In genomic region chr2:68365504-68365903, GRCm38 (mm10) we compare ENCODE assay signal across 9 mouse cellular contexts.
A peak's percentile ranks its signal among the peaks of the same experiment; 100 is the strongest.
DNase-seq lines count a peak whose midpoint lies in the region; ATAC-seq lines count a peak whose summit lies in the region.
"Had no signal": no experiment of that assay in that cellular context is flagged by ENCODE, and none has a peak within 500 bp of the region (broad histone marks: within the 10 kb centered on the region; RNA-seq: fewer than 3 reads in every experiment).

No protein-coding gene starts in this region.

- H3K27ac ChIP-seq in liver, embryonic 12.5 days = no peak overlapping the region
- peak overlapping the region; percentile 55; the same call in 1 of the 2 replicates for H3K27ac ChIP-seq in forebrain, embryonic 14.5 days (ENCODE audit: low read depth, low read length)
- 0 out of 2 replicates have a peak overlapping the region, but pooled peaks have one; percentile 32 for H3K27ac ChIP-seq in kidney, embryonic 15.5 days
- no peak overlapping the region for H3K27ac ChIP-seq in neural tube, embryonic 15.5 days (replicated peaks)
- H3K27ac ChIP-seq: liver, embryonic 15.5 days had no signal

- 47% methylated on average over 7 of the region's 7 CpGs for WGBS in liver, embryonic 12.5 days (ENCODE audit: insufficient replicate concordance)
- 12% methylated on average over 7 of the region's 7 CpGs for WGBS in forebrain, embryonic 14.5 days
- WGBS in kidney, embryonic 15.5 days = 44% methylated on average over 7 of the region's 7 CpGs
- 40% methylated on average over 7 of the region's 7 CpGs for WGBS in neural tube, embryonic 15.5 days

- H3K27me3 ChIP-seq in liver, embryonic 12.5 days (replicated peaks) = no peaks in the 10 kb centered on the region
- H3K27me3 ChIP-seq in forebrain, embryonic 14.5 days (replicated peaks; ENCODE audit: control insufficient read depth, insufficient read depth, low read length) = no peaks in the 10 kb centered on the region
- no peaks in the 10 kb centered on the region for H3K27me3 ChIP-seq in kidney, embryonic 15.5 days
- no peaks in the 10 kb centered on the region for H3K27me3 ChIP-seq in neural tube, embryonic 15.5 days (replicated peaks)
- H3K27me3 ChIP-seq: liver, embryonic 15.5 days had no signal

- H3K36me3 ChIP-seq in liver, embryonic 12.5 days = no peaks in the 10 kb centered on the region
- H3K36me3 ChIP-seq in forebrain, embryonic 14.5 days (ENCODE audit: control insufficient read depth, insufficient read depth, low read length) = no peaks in the 10 kb centered on the region
- no peaks in the 10 kb centered on the region for H3K36me3 ChIP-seq in kidney, embryonic 15.5 days
- H3K36me3 ChIP-seq in neural tube, embryonic 15.5 days = no peaks in the 10 kb centered on the region
- H3K36me3 ChIP-seq: liver, embryonic 15.5 days had no signal

- no peaks in the 10 kb centered on the region for H3K4me1 ChIP-seq in liver, embryonic 12.5 days
- H3K4me1 ChIP-seq in forebrain, embryonic 14.5 days (ENCODE audit: control insufficient read depth, insufficient read depth, low read length) = peaks cover 21% of the 10 kb centered on the region
- peaks cover 15% of the 10 kb centered on the region for H3K4me1 ChIP-seq in kidney, embryonic 15.5 days
- H3K4me1 ChIP-seq in neural tube, embryonic 15.5 days = peaks cover 21% of the 10 kb centered on the region
- H3K4me1 ChIP-seq: liver, embryonic 15.5 days had no signal

- ATAC-seq in liver, embryonic 12.5 days = no peak
- ATAC-seq in forebrain, embryonic 14.5 days = peak; percentile 3; the same call in 1 of the 2 replicates
- peak; percentile 45 for ATAC-seq in kidney, embryonic 15.5 days (replicated peaks; ENCODE audit: low FRiP score)
- 0 out of 2 replicates have a peak, but pooled peaks have one; percentile 23 for ATAC-seq in neural tube, embryonic 15.5 days (ENCODE audit: low FRiP score)

- no peak for DNase-seq in liver
- no peak for DNase-seq in forebrain, embryonic 14.5 days (ENCODE audit: low spot score)
- DNase-seq in urinary bladder, adult 18-20 months (ENCODE audit: low spot score in 2 of 2) = no peak
- DNase-seq in adrenal gland, adult 8-10 months = no peak
- DNase-seq: thymus, adult 18-20 months had no signal

- H3K4me2 ChIP-seq in liver, embryonic 12.5 days = peak overlapping the region; percentile 26; the same call in 1 of the 2 replicates
- H3K4me2 ChIP-seq in forebrain, embryonic 14.5 days (ENCODE audit: low read length) = peak overlapping the region; percentile 51
- peak overlapping the region; percentile 50 for H3K4me2 ChIP-seq in kidney, embryonic 15.5 days
- H3K4me2 ChIP-seq in neural tube, embryonic 15.5 days = peak overlapping the region; percentile 49

- H3K9ac ChIP-seq in liver, embryonic 12.5 days = no peak overlapping the region
- H3K9ac ChIP-seq in forebrain, embryonic 14.5 days (ENCODE audit: low read length) = 0 out of 2 replicates have a peak overlapping the region, but pooled peaks have one; percentile 37
- H3K9ac ChIP-seq in kidney, embryonic 15.5 days = no peak overlapping the region
- no peak overlapping the region for H3K9ac ChIP-seq in neural tube, embryonic 15.5 days (replicated peaks)
- H3K9ac ChIP-seq: liver, embryonic 15.5 days had no signal

- no peaks in the 10 kb centered on the region for H3K9me3 ChIP-seq in liver, embryonic 12.5 days (replicated peaks)
- no peaks in the 10 kb centered on the region for H3K9me3 ChIP-seq in forebrain, embryonic 14.5 days (replicated peaks; ENCODE audit: control insufficient read depth, low read length)
- no peaks in the 10 kb centered on the region for H3K9me3 ChIP-seq in kidney, embryonic 15.5 days (replicated peaks)
- no peaks in the 10 kb centered on the region for H3K9me3 ChIP-seq in neural tube, embryonic 15.5 days (replicated peaks)
- H3K9me3 ChIP-seq: liver, embryonic 15.5 days had no signal

- no peak overlapping the region for H3K4me3 ChIP-seq in liver, embryonic 12.5 days
- H3K4me3 ChIP-seq in forebrain, embryonic 14.5 days (ENCODE audit: low read depth, low read length) = peak overlapping the region; percentile 10
- H3K4me3 ChIP-seq in kidney, embryonic 15.5 days (replicated peaks) = no peak overlapping the region
- H3K4me3 ChIP-seq in neural tube, embryonic 15.5 days (replicated peaks) = no peak overlapping the region
- H3K4me3 ChIP-seq: liver, embryonic 15.5 days had no signal

Comparison
In these comparisons a context has a peak if more than half of its experiments do, and no peak if none do; other contexts are left out.
1. H3K27ac ChIP-seq: peak in forebrain, embryonic 14.5 days (single experiment) and kidney, embryonic 15.5 days (single experiment); none in liver, embryonic 12.5 days (single experiment) and neural tube, embryonic 15.5 days (single experiment).
2. Peak in every context shown above with its lines, with median percentiles within 50 percentile points of each other: H3K4me2 ChIP-seq.